Mouse (Mus musculus) heart, adult 2 months (tissue): ENCODE measurements at regions not wholly inside any gene's neighbourhood (a gene's known extent, or its start where the extent isn't known, plus 50 kb on each side); places are given as distances from the start of the nearest gene placed in this dataset.

Experiments used
- DNase-seq, 2 experiments: peaks; one replicate each; pipeline ENCODE4 v3.0.0; 2021
- H3K27ac ChIP-seq: fragments of 200-600 bp; 2 replicates; pipeline ENCODE4 v1.8.1; 2022
- H3K27me3 ChIP-seq: fragments of 200-500 bp; 2 replicates; pipeline ENCODE4 v1.6.1; 2012; ENCODE audit warnings: mild to moderate bottlenecking, low read length, inconsistent platforms, mixed read lengths; ENCODE audit not compliant: control insufficient read depth, insufficient read depth
- H3K36me3 ChIP-seq: fragments of 200-500 bp; 2 replicates; pipeline ENCODE4 v1.6.1; 2012; ENCODE audit warnings: low read length, inconsistent platforms; ENCODE audit not compliant: control insufficient read depth, insufficient read depth
- H3K4me1 ChIP-seq: fragments of 200-500 bp; 2 replicates; pipeline ENCODE4 v1.6.1; 2011; ENCODE audit warnings: low read length; ENCODE audit not compliant: control insufficient read depth, insufficient read depth
- H3K4me3 ChIP-seq: fragments of 200-600 bp; 2 replicates; pipeline ENCODE4 v1.8.1; 2022
- H3K79me2 ChIP-seq: fragments of 200-500 bp; replicated peaks from 2 replicates; pipeline ENCODE4 v1.6.1; 2012; ENCODE audit warnings: mild to moderate bottlenecking, inconsistent platforms, low read length, moderate library complexity, mixed read lengths; ENCODE audit not compliant: control insufficient read depth, insufficient read depth
- H3K9ac ChIP-seq: fragments of 200-500 bp; 2 replicates; pipeline ENCODE4 v1.6.1; 2012; ENCODE audit warnings: low read depth, mild to moderate bottlenecking, control low read depth, inconsistent platforms, low read length, mixed read lengths
- CTCF ChIP-seq: fragments of 200-600 bp; IDR thresholded peaks from 2 replicates; pipeline ENCODE4 v1.8.1; 2022; ENCODE audit warnings: antibody characterized with exemption, mild to moderate bottlenecking, moderate library complexity
- EP300 ChIP-seq: fragments of 200-500 bp; IDR thresholded peaks from 2 replicates; pipeline ENCODE4 v1.6.1; 2011; ENCODE audit warnings: low read depth, low read length, control low read depth; ENCODE audit not compliant: insufficient read depth
- POLR2A ChIP-seq: fragments of 200-500 bp; IDR thresholded peaks from 2 replicates; pipeline ENCODE4 v1.6.1; 2011; ENCODE audit warnings: mild to moderate bottlenecking, low read depth, low read length, control low read depth; ENCODE audit not compliant: insufficient read depth
- WGBS: fragments of 180-500 bp; shearing (Covaris S2); methylation state at CpG from one replicate; pipeline ENCODE4 v1.1.7; 2018; 5-methylcytosine and 5-hydroxymethylcytosine counted together
- intact Hi-C: fragments of 180-260 bp; cut with DNase I; formaldehyde crosslinking; loops from one replicate; pipeline ENCODE4 v1.15.1; 2025

DNA sequence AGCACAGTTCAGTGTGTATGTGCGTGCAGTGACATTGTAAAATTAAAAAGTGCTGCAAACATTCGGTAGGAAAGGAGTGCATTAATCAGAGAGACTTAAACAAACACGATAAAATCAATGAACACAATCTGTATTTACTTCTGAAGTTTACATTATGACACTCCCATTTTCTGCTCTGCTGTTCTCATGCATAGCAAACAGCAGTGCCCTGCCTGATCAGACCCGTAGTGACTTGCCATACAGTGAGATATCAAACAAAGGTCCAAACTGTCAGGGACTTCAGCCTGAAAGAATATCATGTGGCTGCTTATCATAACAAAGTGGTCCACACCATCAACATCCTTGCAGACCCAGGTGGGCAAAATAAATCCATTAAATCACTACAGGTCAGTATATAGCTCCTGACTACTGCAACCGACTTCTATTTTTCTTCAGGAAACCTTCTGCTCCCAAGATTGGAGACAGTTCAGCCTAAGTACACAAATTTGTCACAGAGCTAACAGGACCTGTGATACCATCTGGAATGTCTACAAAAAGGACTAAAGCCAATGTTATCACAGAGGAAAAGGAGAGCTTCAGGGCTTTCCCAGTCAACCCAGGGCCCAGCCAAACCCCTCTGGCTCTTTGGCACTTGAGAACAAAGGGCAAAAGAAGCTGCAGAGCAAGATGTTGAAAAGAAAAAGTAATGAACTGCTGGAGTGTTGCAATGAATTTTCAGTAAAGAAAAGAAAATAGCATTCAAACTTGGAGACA, 495.8 kb downstream of the Trib2 start:
- no peaks in the 10 kb centered on the region for H3K79me2 ChIP-seq
- H3K36me3 ChIP-seq, result no peaks in the 10 kb centered on the region
- no peak for DNase-seq
- H3K27ac ChIP-seq, result no peak overlapping the region
- 58% methylated on average over 5 of the region's 5 CpGs for WGBS
- no peaks in the 10 kb centered on the region for H3K27me3 ChIP-seq
- H3K4me1 ChIP-seq, result no peaks in the 10 kb centered on the region
- H3K4me3 ChIP-seq, result no peak overlapping the region
- no peak for TF ChIP-seq CTCF
- TF ChIP-seq EP300, result no peak
- no peak for TF ChIP-seq POLR2A
- H3K9ac ChIP-seq, result no peak overlapping the region
- intact Hi-C loops, result no loop called here

DNA sequence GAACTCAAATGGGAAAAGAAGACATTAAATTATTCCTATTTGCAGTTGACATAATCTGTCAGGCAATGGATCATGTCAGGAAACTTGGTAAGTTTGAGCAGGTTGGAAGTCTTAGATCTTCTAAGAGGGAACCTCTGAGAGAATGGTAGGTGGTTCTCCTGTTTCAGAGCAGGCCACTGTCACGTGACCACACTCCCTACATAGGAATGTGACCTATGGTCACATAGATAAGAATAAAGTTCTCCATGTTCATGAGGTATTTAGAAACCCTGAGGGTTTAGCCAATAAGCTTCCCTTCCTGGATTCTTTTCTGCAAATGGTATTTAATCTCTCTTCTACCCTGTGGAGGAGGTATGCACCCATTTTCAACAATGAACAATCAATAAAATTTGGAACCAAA, 497.1 kb downstream of the Trib2 start:
- H3K27ac ChIP-seq, result no peak overlapping the region
- no peaks in the 10 kb centered on the region for H3K79me2 ChIP-seq
- DNase-seq, result no peak
- no peak overlapping the region for H3K4me3 ChIP-seq
- no peaks in the 10 kb centered on the region for H3K36me3 ChIP-seq
- no peaks in the 10 kb centered on the region for H3K27me3 ChIP-seq
- H3K4me1 ChIP-seq, result no peaks in the 10 kb centered on the region
- 31% methylated on average over 1 of the region's 1 CpGs for WGBS
- no peak overlapping the region for H3K9ac ChIP-seq
- intact Hi-C loops, result no loop called here
- no peak for TF ChIP-seq EP300
- TF ChIP-seq CTCF, result no peak
- TF ChIP-seq POLR2A, result no peak

GRCm38 (mm10) chr12:15294898-15295297, 521.8 kb downstream of the Trib2 start:
- Histone ChIP-seq H3K27ac (no peak overlapping the region), H3K9ac (no peak overlapping the region), H3K79me2 (no peaks in the 10 kb centered on the region), H3K4me1 (no peaks in the 10 kb centered on the region), H3K27me3 (no peaks in the 10 kb centered on the region), H3K36me3 (no peaks in the 10 kb centered on the region), H3K4me3 (no peak overlapping the region)
- TF ChIP-seq POLR2A (no peak), EP300 (no peak), CTCF (no peak)
- 78% methylated on average over 2 of the region's 2 CpGs for WGBS
- DNase-seq, result no peak
- intact Hi-C loops, result no loop called here

GRCm38 (mm10) chr12:15262165-15262564, 554.6 kb downstream of the Trib2 start:
- 78% methylated on average over 1 of the region's 1 CpGs for WGBS
- DNase-seq, result no peak
- intact Hi-C loops, result no loop called here

DNA sequence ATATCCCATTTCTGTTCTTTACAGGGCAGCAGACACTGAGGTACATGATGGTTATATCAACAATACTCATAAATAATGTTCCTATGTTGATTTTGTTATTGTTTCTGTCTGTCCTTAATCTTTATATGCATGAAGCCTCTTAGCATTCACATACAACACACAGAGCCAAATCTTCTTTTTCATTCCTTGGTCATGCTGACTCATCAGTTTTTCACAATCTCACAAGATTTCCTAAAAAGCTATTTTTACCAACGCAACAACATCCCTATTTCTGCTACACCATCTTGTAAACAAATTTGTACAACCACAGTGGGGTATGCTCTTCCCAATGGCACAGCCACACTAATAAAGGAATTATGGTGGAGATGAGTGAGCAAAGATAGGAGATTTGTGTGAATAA, 555.1 kb downstream of the Trib2 start:
- H3K27me3 ChIP-seq, result no peaks in the 10 kb centered on the region
- TF ChIP-seq POLR2A, result no peak
- no peak for TF ChIP-seq CTCF

More at GRCm38 (mm10) chr12:15262165-15262564, 554.6 kb downstream of the Trib2 start:
- TF ChIP-seq EP300, result no peak
- TF ChIP-seq CTCF, result no peak
- TF ChIP-seq POLR2A, result no peak
- Histone ChIP-seq H3K27ac (no peak overlapping the region), H3K36me3 (no peaks in the 10 kb centered on the region), H3K79me2 (no peaks in the 10 kb centered on the region), H3K27me3 (no peaks in the 10 kb centered on the region), H3K4me3 (no peak overlapping the region), H3K9ac (no peak overlapping the region), H3K4me1 (no peaks in the 10 kb centered on the region)

DNA sequence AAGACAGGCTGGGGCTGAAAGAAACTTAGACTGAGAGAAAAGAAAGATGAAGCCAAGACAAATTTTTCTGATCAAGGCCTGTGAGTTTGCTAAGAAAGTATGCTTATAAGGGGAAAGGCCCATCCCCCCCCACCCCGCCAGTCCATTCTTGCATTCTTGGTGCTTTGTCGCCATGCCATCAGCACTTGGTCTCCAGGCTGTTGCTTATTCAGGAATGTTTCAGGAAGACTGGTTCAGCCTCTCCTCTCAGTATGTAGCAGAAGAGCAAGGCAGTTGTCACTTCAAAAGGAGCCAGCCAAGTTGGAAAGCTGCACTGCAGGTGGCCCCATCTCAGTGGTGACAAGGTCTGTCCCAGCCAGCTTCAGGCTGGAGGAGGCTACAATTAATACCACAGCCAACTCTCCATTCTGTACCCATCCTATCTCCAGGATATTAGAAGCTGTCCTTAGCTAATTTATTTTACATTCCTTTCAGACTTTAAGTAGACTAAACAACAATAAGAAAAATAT, 555.8 kb downstream of the Trib2 start:
- TF ChIP-seq EP300 (no peak), POLR2A (no peak), CTCF (no peak)
- H3K79me2 ChIP-seq, result no peaks in the 10 kb centered on the region
- no peak overlapping the region for H3K9ac ChIP-seq
- intact Hi-C loops, result no loop called here
- no peaks in the 10 kb centered on the region for H3K36me3 ChIP-seq
- H3K27me3 ChIP-seq, result no peaks in the 10 kb centered on the region
- WGBS, result 64% methylated on average over 2 of the region's 2 CpGs
- no peak overlapping the region for H3K4me3 ChIP-seq
- no peak overlapping the region for H3K27ac ChIP-seq
- DNase-seq, result no peak
- no peaks in the 10 kb centered on the region for H3K4me1 ChIP-seq

More for the DNA sequence above, 555.1 kb downstream of the Trib2 start:
- WGBS, result 63% methylated on average over 1 of the region's 1 CpGs
- intact Hi-C loops, result no loop called here
- no peaks in the 10 kb centered on the region for H3K79me2 ChIP-seq
- no peak for DNase-seq
- no peaks in the 10 kb centered on the region for H3K4me1 ChIP-seq
- H3K36me3 ChIP-seq, result no peaks in the 10 kb centered on the region
- no peak overlapping the region for H3K9ac ChIP-seq
- no peak overlapping the region for H3K27ac ChIP-seq
- no peak overlapping the region for H3K4me3 ChIP-seq
